Mouse (Mus musculus) Muller cell, postnatal 12 days (primary cell): ENCODE measurements around the gene Rnaset2b.
"Not testable (repeated sequence)": the region's sequence is repeated elsewhere in the genome, so short reads cannot be mapped to it uniquely, and the experiment has no call there.

Experiments
- DNase-seq: peaks from one replicate; pipeline ENCODE4 v3.0.0-alpha.2; 2015; ENCODE audit errors: inconsistent ontology term

Rnaset2b gene

GRCm38 (mm10) chr17:6970334-6970733 lies at the start of gene Rnaset2b:
Rnaset2b (plus strand) TSS chr17:6970634.
- not testable (repeated sequence) for DNase-seq

GRCm38 (mm10) chr17:6931625-6932024 lies 38.8 kb upstream of the Rnaset2b start:
- DNase-seq: not testable (repeated sequence)

GRCm38 (mm10) chr17:6942560-6942959 lies 27.9 kb upstream of the Rnaset2b start:
- DNase-seq: not testable (repeated sequence)

- DNase-seq: not testable (repeated sequence)
Observed at GRCm38 (mm10) chr17:6947637-6947983, 22.8 kb upstream of the Rnaset2b start.

DNA sequence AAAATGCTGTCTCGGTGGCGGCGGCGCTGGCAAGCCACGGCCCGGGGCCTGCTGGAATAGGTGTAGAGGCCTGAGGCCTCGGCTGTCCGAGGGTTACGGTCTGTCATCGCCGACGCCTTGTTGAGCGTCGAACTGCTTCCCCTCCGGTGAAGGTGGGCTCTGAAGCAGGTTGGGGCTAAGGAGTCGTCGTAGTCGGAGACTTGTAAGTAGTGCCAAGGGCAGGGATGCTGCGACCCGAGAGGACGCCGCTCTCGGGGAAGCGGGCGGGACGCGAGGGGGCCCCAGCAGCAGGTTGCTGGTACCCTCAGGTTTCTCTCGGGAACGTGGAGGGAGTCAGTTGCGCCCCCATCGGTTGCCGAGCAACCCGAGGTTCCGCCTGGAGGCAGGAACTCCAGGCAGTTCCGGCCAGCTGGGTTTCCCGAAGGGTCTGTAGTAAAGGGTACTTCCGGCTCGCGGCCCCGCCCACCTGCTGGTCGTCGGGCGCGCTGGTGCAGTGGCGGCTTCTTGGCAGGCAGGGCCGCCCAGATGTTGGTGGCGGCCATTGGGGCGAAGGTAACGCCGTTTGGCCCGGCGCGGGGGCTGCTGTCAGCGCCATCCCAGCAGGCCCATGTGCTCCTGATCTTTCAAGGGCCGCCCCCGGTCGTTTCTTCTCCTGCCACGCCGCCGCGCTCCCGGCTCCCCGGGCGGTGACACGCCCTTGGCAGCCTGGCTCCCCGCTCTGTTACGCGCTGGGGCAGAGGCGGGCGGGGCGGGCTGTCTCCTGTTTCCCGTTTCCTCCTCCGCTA lies 22.3 kb upstream of the Rnaset2b start, which contains the start of gene Rsph3b:
Rsph3b (minus strand) TSS at position 699 of the 785 bp plus-strand sequence.
- peak; percentile 88 for DNase-seq

GRCm38 (mm10) chr17:6948769-6949228 lies 21.6 kb upstream of the Rnaset2b start:
- DNase-seq: not testable (repeated sequence)

GRCm38 (mm10) chr17:6958881-6959280 lies 11.6 kb upstream of the Rnaset2b start:
- DNase-seq: not testable (repeated sequence)

GRCm38 (mm10) chr17:6959543-6960259 lies 10.7 kb upstream of the Rnaset2b start:
- DNase-seq: not testable (repeated sequence)

GRCm38 (mm10) chr17:6960349-6960748 lies 10.1 kb upstream of the Rnaset2b start:
- not testable (repeated sequence) for DNase-seq

DNA sequence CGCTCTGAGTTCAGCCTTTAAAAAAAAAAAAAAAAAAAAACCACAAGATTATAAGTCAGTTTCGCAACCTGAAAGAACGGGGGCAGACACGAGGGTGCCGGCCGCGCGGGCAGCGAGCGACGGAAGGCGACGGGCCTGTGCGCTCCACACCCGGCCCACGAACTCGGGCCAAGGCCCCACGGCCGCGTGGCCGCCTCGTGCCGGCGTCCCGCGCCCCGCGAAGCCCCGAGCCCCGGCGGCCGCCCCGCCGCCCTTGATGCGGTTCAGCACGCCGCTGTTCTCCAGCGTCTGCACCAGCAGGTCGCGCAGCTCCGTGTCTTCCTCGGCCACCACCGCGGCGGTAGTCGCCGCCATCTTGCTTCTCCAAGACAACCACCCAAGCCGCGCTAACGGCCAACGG lies 9.7 kb upstream of the Rnaset2b start, which contains the start of gene Tagap1:
Tagap1 (minus strand) TSS at position 381 of the 400 bp plus-strand sequence.
- peak; percentile 2 for DNase-seq

- peak; percentile 17 for DNase-seq
Observed at GRCm38 (mm10) chr17:6961181-6962000, 9.0 kb upstream of the Rnaset2b start.

- DNase-seq: not testable (repeated sequence)
Observed at GRCm38 (mm10) chr17:6962339-6962738, 8.1 kb upstream of the Rnaset2b start.

GRCm38 (mm10) chr17:6962936-6963335 lies 7.5 kb upstream of the Rnaset2b start:
- DNase-seq: not testable (repeated sequence)

DNA sequence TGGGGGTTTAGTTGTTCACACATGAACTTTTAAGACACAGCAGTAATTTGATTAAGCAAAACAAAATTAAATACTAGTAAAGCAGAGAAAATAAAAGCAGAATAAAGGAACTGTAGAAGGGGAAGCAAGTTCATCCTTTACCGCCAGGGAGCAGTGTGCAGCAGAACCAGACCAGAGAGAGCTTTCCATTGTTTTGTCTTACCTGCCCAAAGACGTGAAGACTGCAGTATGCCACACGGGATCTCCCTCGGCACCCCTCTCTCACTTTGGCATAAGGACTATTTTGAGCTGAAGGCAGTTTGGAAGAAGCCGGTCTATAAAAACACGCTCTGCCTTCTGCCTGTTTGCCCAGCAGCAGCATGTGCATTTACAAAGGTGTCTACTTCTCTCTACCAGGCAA lies 5.1 kb upstream of the Rnaset2b start:
- DNase-seq: not testable (repeated sequence)

DNA sequence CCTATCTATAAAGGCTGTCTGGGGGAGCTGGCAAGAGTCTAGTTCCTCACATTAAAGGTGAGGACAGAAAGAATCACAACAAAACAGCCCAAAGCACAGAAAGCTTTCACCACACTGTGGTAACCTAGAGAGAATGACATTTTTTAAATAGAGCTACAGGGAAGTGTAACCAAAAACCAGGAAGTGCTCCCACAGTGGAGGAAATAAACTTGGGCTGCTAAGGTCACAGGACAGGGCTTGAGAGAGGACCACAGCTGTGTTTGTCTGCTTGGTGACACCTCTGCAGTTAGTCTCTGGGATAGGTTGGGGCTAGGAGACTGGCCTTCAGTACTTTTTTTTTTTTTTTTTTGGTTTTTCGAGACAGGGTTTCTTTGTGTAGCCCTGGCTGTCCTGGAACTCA lies 2.8 kb upstream of the Rnaset2b start:
- not testable (repeated sequence) for DNase-seq

- DNase-seq: not testable (repeated sequence)
Observed at GRCm38 (mm10) chr17:6971238-6971637, 804 bp downstream of the Rnaset2b start.

GRCm38 (mm10) chr17:6972836-6973396 lies 2.5 kb downstream of the Rnaset2b start:
- DNase-seq: not testable (repeated sequence)

- DNase-seq: not testable (repeated sequence)
Observed at GRCm38 (mm10) chr17:6974985-6975384, 4.6 kb downstream of the Rnaset2b start.

GRCm38 (mm10) chr17:6978287-6979248 lies 8.1 kb downstream of the Rnaset2b start, which contains the start of gene Gm49721:
Gm49721 (plus strand) TSS chr17:6978904.
- peak; percentile 23 for DNase-seq

DNA sequence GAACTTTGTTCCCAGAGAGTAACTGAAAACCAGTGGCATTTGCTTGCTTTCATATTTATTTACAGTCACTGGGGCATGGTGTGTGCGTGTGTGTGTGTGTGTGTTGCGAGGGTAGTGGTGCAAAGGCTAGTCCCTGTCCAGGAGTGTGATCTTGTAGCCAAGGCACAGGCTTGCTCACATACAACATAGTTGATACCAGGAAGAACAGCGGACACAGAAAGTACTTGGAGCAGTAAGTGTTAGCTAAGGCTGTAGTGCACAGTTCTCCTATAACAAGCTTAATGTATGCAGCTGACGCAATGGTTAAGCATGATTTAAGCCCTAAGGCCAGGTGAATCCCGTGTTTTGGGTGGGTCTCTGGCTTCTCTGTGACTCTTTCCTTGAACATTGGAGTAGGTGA lies 8.9 kb downstream of the Rnaset2b start:
- not testable (repeated sequence) for DNase-seq
